Mouse (Mus musculus): Measurements from ENCODE around the gene Fstl3. TPM values are rescaled to one million over a fixed set of nuclear protein-coding genes. Genes with fewer than 3 reads are reported as not detected.

Gene Fstl3
- polyA plus RNA-seq, 1 experiment from 2014 or later: 1.6 TPM

GRCm38 (mm10) chr10:79793051-79793737 is 16.1 kb downstream of the Fstl3 start, which contains the start of gene Palm:
TSS of gene Palm (plus strand) at chr10:79793572.
- Histone ChIP-seq H3K4me2 (replicated peaks) (peak within 1 kb of the TSS; percentile 68), H3K4me1 (peaks cover 34% of the 10 kb centered on the region), H3K27ac (replicated peaks) (peak within 1 kb of the TSS; percentile 87), H3K4me3 (peak within 1 kb of the TSS; percentile 82), H3K9ac (replicated peaks) (peak within 1 kb of the TSS; percentile 94), H3K9me3 (no peaks in the 10 kb centered on the region), H3K27me3 (no peaks in the 10 kb centered on the region), H3K36me3 (no peaks in the 10 kb centered on the region; the same call in 1 of the 2 replicates)
- 5% methylated on average over 48 of the region's 51 CpGs for WGBS
- peak; percentile 61 for ATAC-seq (ENCODE audit: low FRiP score, low read depth)

- under 1% methylated on average over 38 of the region's 38 CpGs for WGBS
- Histone ChIP-seq H3K4me3 (peak overlapping the region; percentile 82), H3K27me3 (no peaks in the 10 kb centered on the region), H3K36me3 (no peaks in the 10 kb centered on the region; the same call in 1 of the 2 replicates), H3K9me3 (no peaks in the 10 kb centered on the region), H3K9ac (replicated peaks) (peak overlapping the region; percentile 94), H3K27ac (replicated peaks) (peak overlapping the region; percentile 87), H3K4me1 (peaks cover 37% of the 10 kb centered on the region), H3K4me2 (replicated peaks) (peak overlapping the region; percentile 68)
- peak; percentile 58 for ATAC-seq (ENCODE audit: low FRiP score, low read depth)
Measured at GRCm38 (mm10) chr10:79793738-79794490, 16.8 kb downstream of the Fstl3 start.

GRCm38 (mm10) chr10:79794491-79794931 is 17.4 kb downstream of the Fstl3 start:
- Histone ChIP-seq H3K4me2 (replicated peaks) (peak overlapping the region; percentile 68), H3K27ac (replicated peaks) (peak overlapping the region; percentile 87), H3K9ac (replicated peaks) (peak overlapping the region; percentile 94), H3K27me3 (no peaks in the 10 kb centered on the region), H3K36me3 (no peaks in the 10 kb centered on the region; the same call in 1 of the 2 replicates), H3K4me3 (peak overlapping the region; percentile 82), H3K9me3 (no peaks in the 10 kb centered on the region), H3K4me1 (peaks cover 37% of the 10 kb centered on the region)
- peak; percentile 50 for ATAC-seq (ENCODE audit: low FRiP score, low read depth)
- 3% methylated on average over 10 of the region's 10 CpGs for WGBS

- Histone ChIP-seq H3K9ac (replicated peaks) (no peak overlapping the region), H3K4me2 (replicated peaks) (no peak overlapping the region), H3K36me3 (no peaks in the 10 kb centered on the region; the same call in 1 of the 2 replicates), H3K9me3 (no peaks in the 10 kb centered on the region), H3K27ac (replicated peaks) (no peak overlapping the region), H3K4me3 (no peak overlapping the region), H3K27me3 (no peaks in the 10 kb centered on the region), H3K4me1 (peaks cover 44% of the 10 kb centered on the region)
- WGBS: 99% methylated on average over 3 of the region's 3 CpGs
- no peak for ATAC-seq (ENCODE audit: low FRiP score, low read depth)
Measured at GRCm38 (mm10) chr10:79795905-79796304, 18.8 kb downstream of the Fstl3 start.

- H3K27ac ChIP-seq (replicated peaks): no peak overlapping the region; the same call in 1 of the 2 replicates
- no peak overlapping the region for H3K9ac ChIP-seq (replicated peaks)
- WGBS: 56% methylated on average over 15 of the region's 15 CpGs
- no peaks in the 10 kb centered on the region; the same call in 1 of the 2 replicates for H3K36me3 ChIP-seq
- peak overlapping the region; percentile 18; the same call in 1 of the 2 replicates for H3K4me3 ChIP-seq
- H3K4me1 ChIP-seq: peaks cover 56% of the 10 kb centered on the region
- H3K27me3 ChIP-seq: no peaks in the 10 kb centered on the region
- H3K9me3 ChIP-seq: no peaks in the 10 kb centered on the region
- no peak for ATAC-seq (ENCODE audit: low FRiP score, low read depth)
- H3K4me2 ChIP-seq (replicated peaks): peak overlapping the region; percentile 31
Measured at GRCm38 (mm10) chr10:79797326-79797725, 20.3 kb downstream of the Fstl3 start.

- H3K9ac ChIP-seq (replicated peaks): no peak overlapping the region
- peaks cover 62% of the 10 kb centered on the region for H3K4me1 ChIP-seq
- 87% methylated on average over 12 of the region's 12 CpGs for WGBS
- H3K4me2 ChIP-seq (replicated peaks): no peak overlapping the region
- H3K4me3 ChIP-seq: no peak overlapping the region
- no peaks in the 10 kb centered on the region; the same call in 1 of the 2 replicates for H3K36me3 ChIP-seq
- ATAC-seq (ENCODE audit: low FRiP score, low read depth): no peak
- H3K27me3 ChIP-seq: no peaks in the 10 kb centered on the region
- no peaks in the 10 kb centered on the region for H3K9me3 ChIP-seq
- 0 out of 2 replicates have a peak overlapping the region, but pooled peaks have one; percentile 30 for H3K27ac ChIP-seq (replicated peaks)
Measured at GRCm38 (mm10) chr10:79798289-79798928, 21.3 kb downstream of the Fstl3 start.

- no peak overlapping the region for H3K4me2 ChIP-seq (replicated peaks)
- ATAC-seq (ENCODE audit: low FRiP score, low read depth): no peak
- H3K36me3 ChIP-seq: no peaks in the 10 kb centered on the region; the same call in 1 of the 2 replicates
- peak overlapping the region; percentile 96 for H3K27ac ChIP-seq (replicated peaks)
- no peaks in the 10 kb centered on the region for H3K27me3 ChIP-seq
- peaks cover 70% of the 10 kb centered on the region for H3K4me1 ChIP-seq
- no peaks in the 10 kb centered on the region for H3K9me3 ChIP-seq
- no peak overlapping the region for H3K4me3 ChIP-seq
- 0 out of 2 replicates have a peak overlapping the region, but pooled peaks have one; percentile 6 for H3K9ac ChIP-seq (replicated peaks)
- WGBS: 89% methylated on average over 11 of the region's 11 CpGs
Measured at GRCm38 (mm10) chr10:79800508-79800907, 23.4 kb downstream of the Fstl3 start.

GRCm38 (mm10) chr10:79801837-79802236 is 24.8 kb downstream of the Fstl3 start:
- Histone ChIP-seq H3K9ac (replicated peaks) (peak overlapping the region; percentile 41; the same call in 1 of the 2 replicates), H3K36me3 (peaks cover 4% of the 10 kb centered on the region; the same call in 1 of the 2 replicates), H3K4me1 (peaks cover 79% of the 10 kb centered on the region), H3K27me3 (no peaks in the 10 kb centered on the region), H3K4me3 (no peak overlapping the region), H3K9me3 (no peaks in the 10 kb centered on the region), H3K27ac (replicated peaks) (peak overlapping the region; percentile 96), H3K4me2 (replicated peaks) (peak overlapping the region; percentile 19)
- WGBS: 17% methylated on average over 3 of the region's 3 CpGs
- no peak for ATAC-seq (ENCODE audit: low FRiP score, low read depth)

- 23% methylated on average over 11 of the region's 11 CpGs for WGBS
- no peak for ATAC-seq (ENCODE audit: low FRiP score, low read depth)
- H3K4me1 ChIP-seq: peaks cover 79% of the 10 kb centered on the region
- H3K27ac ChIP-seq (replicated peaks): peak overlapping the region; percentile 96
- H3K4me3 ChIP-seq: no peak overlapping the region
- peak overlapping the region; percentile 41; the same call in 1 of the 2 replicates for H3K9ac ChIP-seq (replicated peaks)
- H3K9me3 ChIP-seq: no peaks in the 10 kb centered on the region
- H3K4me2 ChIP-seq (replicated peaks): peak overlapping the region; percentile 19
- peaks cover 10% of the 10 kb centered on the region for H3K36me3 ChIP-seq
- H3K27me3 ChIP-seq: no peaks in the 10 kb centered on the region
Measured at GRCm38 (mm10) chr10:79802331-79802971, 25.4 kb downstream of the Fstl3 start.

- Histone ChIP-seq H3K36me3 (peaks cover 23% of the 10 kb centered on the region), H3K27ac (replicated peaks) (peak overlapping the region; percentile 96), H3K4me1 (peaks cover 72% of the 10 kb centered on the region), H3K9ac (replicated peaks) (0 out of 2 replicates have a peak overlapping the region, but pooled peaks have one; percentile 11), H3K4me3 (peak overlapping the region; percentile 30), H3K27me3 (no peaks in the 10 kb centered on the region), H3K9me3 (no peaks in the 10 kb centered on the region), H3K4me2 (replicated peaks) (peak overlapping the region; percentile 63)
- peak; percentile 95 for ATAC-seq (ENCODE audit: low FRiP score, low read depth)
- 2% methylated on average over 29 of the region's 29 CpGs for WGBS
Measured at GRCm38 (mm10) chr10:79803716-79804323, 26.7 kb downstream of the Fstl3 start.

- no peak for ATAC-seq (ENCODE audit: low FRiP score, low read depth)
- H3K9ac ChIP-seq (replicated peaks): no peak overlapping the region
- H3K36me3 ChIP-seq: peaks cover 40% of the 10 kb centered on the region
- H3K27me3 ChIP-seq: no peaks in the 10 kb centered on the region
- H3K4me2 ChIP-seq (replicated peaks): no peak overlapping the region
- peaks cover 68% of the 10 kb centered on the region for H3K4me1 ChIP-seq
- 0 out of 2 replicates have a peak overlapping the region, but pooled peaks have one; percentile 96 for H3K27ac ChIP-seq (replicated peaks)
- 75% methylated on average over 11 of the region's 11 CpGs for WGBS
- no peaks in the 10 kb centered on the region for H3K9me3 ChIP-seq
- no peak overlapping the region for H3K4me3 ChIP-seq
Measured at GRCm38 (mm10) chr10:79805636-79806035, 28.6 kb downstream of the Fstl3 start.

Data from midbrain, embryonic 12.5 days (tissue).